Mouse (Mus musculus): ENCODE data around the gene Med22. TPM values are rescaled to one million over a fixed set of nuclear protein-coding genes. Genes with fewer than 3 reads are reported as not detected.

Med22 gene
- 10 to 100 TPM; 24.8 to 38.2 TPM for polyA plus RNA-seq (2017; shearing (Covaris generic))

DNA sequence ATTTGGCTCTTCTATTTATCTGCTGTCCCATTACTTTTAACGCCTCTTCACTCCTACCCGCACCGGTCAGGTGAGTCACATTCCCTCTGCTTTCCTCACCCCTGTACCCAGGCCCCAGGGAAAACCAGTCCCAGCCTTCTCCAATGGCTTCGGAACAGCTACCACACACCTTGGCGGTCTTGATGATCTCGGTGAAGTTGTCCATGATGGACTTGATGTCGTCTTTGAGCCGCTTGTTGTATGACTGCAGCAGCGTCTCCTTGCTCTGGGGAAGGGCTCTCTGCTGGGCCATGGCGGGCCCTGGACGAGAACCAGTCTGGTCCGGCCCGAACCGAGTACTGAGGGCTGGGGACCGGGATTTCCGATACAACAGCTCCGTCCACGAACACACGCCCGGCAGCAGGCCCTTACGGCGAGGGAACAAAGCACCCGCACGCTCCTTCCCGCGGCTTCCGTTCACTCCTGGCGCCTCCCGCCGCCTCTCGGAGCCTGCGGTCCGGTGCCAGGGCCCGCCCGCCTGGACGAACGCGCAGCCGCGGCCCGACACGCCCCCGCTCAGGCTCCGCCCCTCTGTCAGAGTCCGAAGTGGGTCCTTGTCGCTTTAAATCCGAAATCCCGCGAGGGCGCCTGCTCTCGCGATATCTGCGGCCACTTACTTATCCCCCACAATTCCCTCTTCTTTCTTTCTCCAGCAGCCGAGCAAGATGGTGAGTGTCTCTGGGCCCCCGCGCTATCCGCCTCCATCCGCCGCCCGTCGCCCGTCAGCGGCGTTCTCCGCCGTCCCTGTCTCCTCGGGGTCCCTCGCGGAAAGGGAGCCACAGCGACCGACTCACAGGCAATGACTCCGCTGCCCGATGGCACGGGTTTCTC, at the start of gene Med22, which contains the start of gene Rpl7a:
Med22 (minus strand) TSS at position 554 of the 870 bp plus-strand sequence.
Rpl7a (plus strand) TSS at position 641 of the 870 bp plus-strand sequence.

DNA sequence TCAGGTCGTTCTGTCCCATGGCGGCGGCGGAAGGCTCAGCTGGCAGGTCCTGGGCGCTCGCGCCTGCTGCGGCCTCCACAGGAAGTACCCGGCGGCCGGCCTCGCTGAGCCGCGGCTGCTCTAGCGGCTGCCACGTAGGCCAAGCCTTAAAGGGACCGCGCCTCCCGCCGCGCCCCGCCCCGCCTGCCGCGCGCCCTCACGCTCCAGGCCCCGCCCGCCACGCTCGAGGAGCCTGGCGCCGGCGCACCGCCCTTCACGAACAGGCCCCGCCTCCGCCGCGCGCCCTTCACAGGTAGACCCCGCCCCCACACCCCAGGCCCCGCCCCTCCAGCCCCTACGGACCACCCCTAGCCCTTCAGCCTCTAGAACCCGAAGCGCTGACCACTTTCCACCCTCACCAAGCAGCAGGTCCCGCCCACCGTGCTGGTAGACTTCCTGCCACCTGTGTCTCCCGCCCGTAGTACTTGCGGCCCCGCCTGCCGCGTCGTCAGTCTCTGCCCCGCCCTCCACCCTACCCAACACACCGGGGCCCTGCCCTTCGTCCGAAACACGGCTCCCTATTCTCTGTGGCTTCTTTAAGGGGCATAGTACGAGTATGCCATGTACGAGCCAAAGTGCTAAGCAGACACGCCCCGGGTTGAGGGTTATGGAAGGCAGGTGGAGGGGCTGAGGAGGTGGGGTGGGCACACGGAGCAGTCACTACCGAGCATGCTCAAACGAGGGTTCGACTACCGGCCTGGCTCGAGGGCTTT, 23.0 kb upstream of the Med22 start, which contains the start of the genes Surf4 and Stkld1:
Surf4 (minus strand) TSS at position 625 of the 752 bp plus-strand sequence.
Stkld1 (plus strand) TSS at position 744 of the 752 bp plus-strand sequence.

DNA sequence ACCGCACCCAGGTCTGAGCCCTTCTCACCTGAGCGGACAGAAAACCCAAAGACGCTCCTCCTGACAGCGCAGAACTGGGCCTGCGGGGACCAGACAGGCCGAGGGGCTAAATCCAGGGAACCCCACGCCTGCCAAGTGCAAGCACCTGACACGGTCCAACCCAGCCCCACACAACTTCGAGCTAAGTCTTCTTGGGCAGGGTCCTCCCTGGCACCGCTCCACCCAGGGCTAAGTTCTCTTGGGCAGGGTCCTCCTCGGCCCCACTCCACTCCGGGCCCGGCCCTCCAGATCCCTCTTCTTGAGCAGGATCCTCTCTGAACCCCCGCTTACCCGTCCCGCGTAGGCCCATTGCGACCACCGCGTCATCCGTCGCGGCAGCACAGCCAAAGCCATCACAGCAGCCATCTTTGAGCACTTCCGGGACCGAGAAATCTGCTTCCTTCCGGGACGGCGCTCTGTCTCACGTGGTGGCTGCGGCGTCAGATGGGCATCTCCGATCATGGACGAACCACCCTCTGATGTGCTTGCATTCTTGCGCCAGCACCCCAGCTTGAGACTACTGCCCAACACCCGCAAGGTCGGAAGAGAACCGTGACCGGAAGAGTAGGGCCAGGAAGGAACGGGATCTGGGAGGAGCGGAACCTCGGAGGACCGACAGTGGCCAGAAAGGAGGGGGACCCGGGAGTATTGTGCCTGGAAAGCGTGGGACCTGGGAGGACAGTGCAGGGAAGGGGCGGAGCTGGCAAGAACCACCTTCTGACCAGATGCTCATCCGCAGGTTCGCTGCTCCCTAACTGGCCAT, 5.7 kb upstream of the Med22 start, which contains the start of the genes Surf2 and Surf1:
Surf2 (plus strand) TSS at position 441 of the 802 bp plus-strand sequence.
Surf1 (minus strand) TSS at position 604 of the 802 bp plus-strand sequence.

DNA sequence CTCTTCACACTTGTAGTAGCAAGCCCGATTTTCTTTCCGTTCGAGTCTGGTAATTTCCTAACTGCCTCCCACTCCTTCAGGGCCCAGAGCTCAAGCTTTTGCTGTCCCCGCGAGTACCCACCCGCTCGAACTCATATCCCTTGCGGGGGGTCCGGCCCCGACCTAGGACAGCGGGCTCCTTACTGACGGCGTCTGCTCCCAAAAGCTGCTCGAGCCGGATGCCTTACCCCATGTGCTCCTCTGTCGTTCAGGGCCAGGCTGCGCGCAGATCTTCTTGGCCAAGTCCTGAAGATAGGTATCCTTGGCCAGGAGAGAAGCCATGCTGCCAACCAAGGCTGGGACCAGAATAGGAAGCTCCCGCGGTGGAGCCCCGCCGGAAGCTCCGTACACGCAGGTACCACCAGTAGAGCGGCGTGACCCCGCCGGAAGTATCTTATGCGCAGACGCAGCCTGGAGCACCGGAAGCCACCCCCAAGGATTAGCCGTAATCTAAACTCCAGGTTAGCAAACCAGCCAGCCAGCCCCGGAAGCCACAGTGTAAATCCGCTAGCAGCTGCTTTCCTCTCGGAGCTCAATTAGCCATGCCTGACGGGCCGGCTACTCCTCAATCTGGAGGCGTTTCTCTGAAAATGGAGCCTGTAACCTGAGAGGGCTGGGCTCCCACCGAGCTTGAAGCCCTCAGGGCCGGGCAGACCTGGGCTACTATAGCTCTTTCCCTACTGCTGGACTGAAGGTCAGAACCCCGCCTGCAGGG, 7.8 kb downstream of the Med22 start, which contains the start of gene Surf6:
Surf6 (minus strand) TSS at position 413 of the 754 bp plus-strand sequence.

DNA sequence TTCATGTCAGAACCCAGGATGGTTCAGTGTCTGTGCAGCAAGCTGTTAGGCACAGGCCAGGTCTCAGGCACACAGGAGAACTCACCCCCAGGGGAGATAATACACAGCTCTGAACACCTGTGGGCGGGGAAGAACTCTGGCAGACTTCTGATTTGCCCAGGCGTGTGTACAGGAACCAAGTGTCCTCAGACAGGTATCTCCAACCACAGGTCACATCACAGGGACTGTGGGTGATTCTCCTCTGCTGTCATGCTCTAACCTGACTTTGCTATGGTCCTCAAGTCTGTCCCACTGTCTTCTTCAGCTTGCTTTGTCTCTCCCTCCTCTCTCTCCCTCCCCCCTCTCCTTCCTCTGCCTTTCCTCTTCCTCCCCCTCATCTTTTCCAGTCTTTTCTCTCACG, 45.6 kb downstream of the Med22 start, which contains the start of gene Abo:
Abo (minus strand) TSS at position 101 of the 400 bp plus-strand sequence.

Other genes starting within 250 kb of the Med22 start
- 1 to 10 TPM in 1 of 2 experiments, under 1 TPM in 1; 0.20 to 2.2 TPM for gene Lcn4, start 239.4 kb downstream of the Med22 start, polyA plus RNA-seq (2017; shearing (Covaris generic))
- under 1 TPM; 0.08 to 0.67 TPM for gene Abo, start 45.7 kb downstream of the Med22 start, polyA plus RNA-seq (2017; shearing (Covaris generic))
- gene Surf6, start 7.8 kb downstream of the Med22 start, polyA plus RNA-seq (2017; shearing (Covaris generic)) = 10 to 100 TPM; 41.5 to 56.3 TPM
- 100 to 1,000 TPM; 214 to 236 TPM for gene Rpl7a, start 87 bp upstream of the Med22 start, polyA plus RNA-seq (2017; shearing (Covaris generic))
- 10 to 100 TPM; 62.2 to 82.9 TPM for gene Surf2, start 5.7 kb upstream of the Med22 start, polyA plus RNA-seq (2017; shearing (Covaris generic))
- gene Surf1, start 5.9 kb upstream of the Med22 start, polyA plus RNA-seq (2017; shearing (Covaris generic)) = 100 to 1,000 TPM; 104 to 108 TPM
- gene Surf4, start 23.3 kb upstream of the Med22 start, polyA plus RNA-seq (2017; shearing (Covaris generic)) = 100 to 1,000 TPM; 154 to 155 TPM
- under 1 TPM; 0.59 to 0.81 TPM for gene Stkld1, start 23.4 kb upstream of the Med22 start, polyA plus RNA-seq (2017; shearing (Covaris generic))
- 10 to 100 TPM; 68.1 to 86.2 TPM for gene Rexo4, start 53.7 kb upstream of the Med22 start, polyA plus RNA-seq (2017; shearing (Covaris generic))
- gene Adamts13, start 62.7 kb upstream of the Med22 start, polyA plus RNA-seq (2017; shearing (Covaris generic)) = under 1 TPM; 0.08 to 0.23 TPM
- gene Cacfd1, start 99.2 kb upstream of the Med22 start, polyA plus RNA-seq (2017; shearing (Covaris generic)) = 10 to 100 TPM; 34.4 to 34.7 TPM
- gene Slc2a6, start 117.3 kb upstream of the Med22 start, polyA plus RNA-seq (2017; shearing (Covaris generic)) = 1 to 10 TPM in 1 of 2 experiments, under 1 TPM in 1; 0.94 to 1.4 TPM
- under 1 TPM in 1 of 2 experiments, not detected in 1; 0.23 TPM for gene Mymk, start 161.5 kb upstream of the Med22 start, polyA plus RNA-seq (2017; shearing (Covaris generic))
- under 1 TPM; 0.19 to 0.77 TPM for gene Adamtsl2, start 168.7 kb upstream of the Med22 start, polyA plus RNA-seq (2017; shearing (Covaris generic))
- gene Fam163b, start 231.8 kb upstream of the Med22 start, polyA plus RNA-seq (2017; shearing (Covaris generic)) = under 1 TPM in 1 of 2 experiments, not detected in 1; 0.34 TPM

All from inflammation-experienced regulatory T-cells (primary cell).